Mouse (Mus musculus) lung, postnatal 0 days (tissue): ENCODE data around the gene Zfp609.
A peak's percentile ranks its signal among the peaks of the same experiment; 100 is the strongest.

ENCODE experiments used
- CTCF ChIP-seq: IDR thresholded peaks from 2 replicates; pipeline ENCODE4 v1.5.1; 2016; ENCODE audit warnings: antibody characterized with exemption, mild to moderate bottlenecking
- EP300 ChIP-seq: IDR thresholded peaks from 2 replicates; pipeline ENCODE4 v1.6.1; 2016; ENCODE audit warnings: antibody characterized with exemption, mild to moderate bottlenecking, control low read depth

GRCm38 (mm10) chr9:65848154-65848553 lies 20.8 kb upstream of the Zfp609 start:
- TF ChIP-seq CTCF (no peak), EP300 (0 out of 2 replicates have a peak, but pooled peaks have one; percentile 31)
